ENCODE assay signal across 10 mouse cellular contexts in genomic region chr13:20120723-20121122, GRCm38 (mm10). TPM values are rescaled to one million over a fixed set of nuclear protein-coding genes. Genes with fewer than 3 reads are reported as not detected.
DNase-seq lines count a peak whose midpoint lies in the region; ATAC-seq and TF ChIP-seq lines count a peak whose summit lies in the region.
"Had no signal": no experiment of that assay in that cellular context is flagged by ENCODE, and none has a peak within 500 bp of the region (broad histone marks: within the 10 kb centered on the region; RNA-seq: fewer than 3 reads in every experiment).

No protein-coding gene starts in this region.

- DNase-seq in cerebellum, postnatal 4 days (ENCODE audit: low spot score in 2 of 2): no peak
- DNase-seq in naive thymus-derived CD4-positive, alpha-beta T cell, adult 2 months (ENCODE audit: low read depth): peak; percentile 63
- no peak for DNase-seq in right cerebral cortex, postnatal 4 days
- no peak for DNase-seq in gastrocnemius, postnatal 4 days (ENCODE audit: low spot score in 2 of 2)
- DNase-seq: adrenal gland, postnatal 36 days had no signal

- TF ChIP-seq CTCF in bone marrow, adult 2 months (IDR thresholded peaks at IDR 0.05; ENCODE audit: control insufficient read depth, insufficient read depth, low read length): no peak

- no peak overlapping the region for H3K4me3 ChIP-seq in bone marrow, adult 2 months (replicated peaks; ENCODE audit: control insufficient read depth, low read depth, low read length)
- H3K4me3 ChIP-seq in intestine, embryonic 15.5 days (replicated peaks): no peak overlapping the region
- H3K4me3 ChIP-seq in hindbrain, embryonic 13.5 days: no peak overlapping the region
- H3K4me3 ChIP-seq: erythroblast, embryonic 14.5 days had no signal

- H3K27ac ChIP-seq in bone marrow, adult 2 months (ENCODE audit: control insufficient read depth, insufficient read depth, low read depth, low read length, poor library complexity): peak overlapping the region; percentile 58; the same call in 1 of the 2 replicates
- H3K27ac ChIP-seq in intestine, embryonic 15.5 days: 0 out of 2 replicates have a peak overlapping the region, but pooled peaks have one; percentile 13
- H3K27ac ChIP-seq in hindbrain, embryonic 13.5 days: no peak overlapping the region

- peaks cover 4% of the 10 kb centered on the region for H3K4me1 ChIP-seq in bone marrow, adult 2 months (ENCODE audit: control insufficient read depth, insufficient read depth, low read length)
- H3K4me1 ChIP-seq in intestine, embryonic 15.5 days (replicated peaks): peaks cover 15% of the 10 kb centered on the region
- H3K4me1 ChIP-seq in hindbrain, embryonic 13.5 days (replicated peaks): peaks cover 13% of the 10 kb centered on the region; the same call in 1 of the 2 replicates

- no peak for TF ChIP-seq POLR2A in bone marrow, adult 2 months (IDR thresholded peaks at IDR 0.05; ENCODE audit: borderline replicate concordance, control insufficient read depth, low read depth, low read length)

- ATAC-seq in cerebellum, adult (ENCODE audit: insufficient number of reproducible peaks, low FRiP score, low TSS enrichment): peak; percentile 13; the same call in 1 of the 2 replicates
- ATAC-seq in intestine, embryonic 15.5 days: peak; percentile 2; the same call in 1 of the 2 replicates
- no peak for ATAC-seq in hindbrain, embryonic 13.5 days (ENCODE audit: low FRiP score)

- H3K9me3 ChIP-seq in intestine, embryonic 15.5 days: no peaks in the 10 kb centered on the region
- H3K9me3 ChIP-seq in hindbrain, embryonic 13.5 days: no peaks in the 10 kb centered on the region

- no peak overlapping the region for H3K9ac ChIP-seq in intestine, embryonic 15.5 days
- H3K9ac ChIP-seq in hindbrain, embryonic 13.5 days: no peak overlapping the region

- H3K27me3 ChIP-seq in intestine, embryonic 15.5 days (replicated peaks): no peaks in the 10 kb centered on the region
- H3K27me3 ChIP-seq in hindbrain, embryonic 13.5 days: no peaks in the 10 kb centered on the region

- no peaks in the 10 kb centered on the region for H3K36me3 ChIP-seq in intestine, embryonic 15.5 days
- H3K36me3 ChIP-seq in hindbrain, embryonic 13.5 days: no peaks in the 10 kb centered on the region

- H3K4me2 ChIP-seq in intestine, embryonic 15.5 days (replicated peaks): no peak overlapping the region
- no peak overlapping the region for H3K4me2 ChIP-seq in hindbrain, embryonic 13.5 days

- WGBS in bone marrow, adult 2 months: 9% methylated on average over 5 of the region's 5 CpGs
- 52% methylated on average over 5 of the region's 5 CpGs for WGBS in intestine, embryonic 15.5 days
- 84% methylated on average over 5 of the region's 5 CpGs for WGBS in hindbrain, embryonic 13.5 days

RNA-seq across cellular contexts. Expression of gene Elmo1, which starts 30.3 kb away (rescaled TPM):
- 7.1 and 13.2 TPM in 2 replicates for polyA plus RNA-seq in bone marrow, adult 2 months (2011; ENCODE audit: insufficient read depth, insufficient read length, low replicate concordance, missing spikeins)
- 14.9 and 15.0 TPM in 2 replicates for polyA plus RNA-seq in intestine, embryonic 15.5 days (2015; fragmentation: Nextera tagmentation; extraction: Ambion mirVana)
- polyA plus RNA-seq in hindbrain, embryonic 13.5 days (2015; fragmentation: Nextera tagmentation; extraction: Ambion mirVana): 45.8 and 45.9 TPM in 2 replicates
- 10 to 100 TPM; 23.6 to 27.7 TPM for total RNA-seq in gastrocnemius, postnatal 4 days (2021)
